ENCODE assay signal across 9 mouse cellular contexts in the genomic region with DNA sequence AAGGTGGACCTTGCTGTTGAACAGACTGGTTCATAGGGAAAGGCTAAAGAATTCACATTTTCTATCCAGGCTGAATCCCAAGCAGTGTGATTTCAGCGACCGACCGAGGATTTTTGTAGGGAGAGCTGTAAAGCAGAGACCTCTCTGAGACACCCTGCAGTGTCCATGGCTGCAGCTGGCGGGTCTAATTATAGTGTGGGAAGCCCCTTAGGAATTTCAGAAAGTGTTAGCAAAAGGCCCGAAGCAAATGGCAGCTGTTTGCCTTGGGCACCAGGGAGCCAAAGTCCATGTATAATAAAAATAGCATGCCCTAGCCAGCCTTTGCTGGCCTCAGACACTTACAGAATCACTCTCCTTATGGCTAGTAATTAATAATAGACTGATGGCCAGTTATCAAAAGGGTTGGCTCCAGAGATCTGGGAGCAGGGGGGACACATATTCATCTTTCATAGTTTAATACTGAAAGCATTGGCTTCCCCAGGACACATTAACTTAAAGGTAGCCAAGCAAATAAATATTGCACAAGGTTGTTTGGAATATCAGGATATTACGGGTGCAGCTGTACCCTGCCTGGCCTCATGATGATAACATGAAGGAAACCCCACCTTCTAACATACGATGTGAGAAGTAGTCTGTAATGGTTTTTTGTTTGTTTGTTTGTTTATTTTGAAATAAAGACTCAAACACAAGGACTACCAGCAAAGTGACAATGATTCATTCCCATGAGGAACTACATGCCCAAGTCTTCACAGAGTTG.
DNase-seq lines count a peak whose midpoint lies in the region; ATAC-seq and TF ChIP-seq lines count a peak whose summit lies in the region.
"Had no signal": no experiment of that assay in that cellular context is flagged by ENCODE, and none has a peak within 500 bp of the region (broad histone marks: within the 10 kb centered on the region; RNA-seq: fewer than 3 reads in every experiment).

No protein-coding gene starts in this region.

- no peak for TF ChIP-seq CTCF in hindbrain, postnatal 0 days (IDR thresholded peaks at IDR 0.05; ENCODE audit: low read depth)

- H3K4me1 ChIP-seq in kidney, embryonic 14.5 days (ENCODE audit: control insufficient read depth, insufficient read depth, low read length), result peaks cover 5% of the 10 kb centered on the region; the same call in 1 of the 2 replicates
- H3K4me1 ChIP-seq in forebrain, embryonic 10.5 days, result peaks cover 22% of the 10 kb centered on the region
- H3K4me1 ChIP-seq in hindbrain, postnatal 0 days (ENCODE audit: insufficient read depth, low read length), result peaks cover 25% of the 10 kb centered on the region

- H3K27me3 ChIP-seq in kidney, embryonic 14.5 days (ENCODE audit: control insufficient read depth, insufficient read depth, low read length), result no peaks in the 10 kb centered on the region
- no peaks in the 10 kb centered on the region for H3K27me3 ChIP-seq in forebrain, embryonic 10.5 days (ENCODE audit: poor library complexity, severe bottlenecking)
- H3K27me3 ChIP-seq in hindbrain, postnatal 0 days (ENCODE audit: insufficient read depth, low read length), result no peaks in the 10 kb centered on the region

- no peaks in the 10 kb centered on the region for H3K9me3 ChIP-seq in kidney, embryonic 14.5 days (ENCODE audit: control insufficient read depth, low read length)
- no peaks in the 10 kb centered on the region for H3K9me3 ChIP-seq in forebrain, embryonic 10.5 days
- no peaks in the 10 kb centered on the region for H3K9me3 ChIP-seq in hindbrain, postnatal 0 days (ENCODE audit: low read length)

- no peak overlapping the region for H3K4me3 ChIP-seq in kidney, embryonic 14.5 days (ENCODE audit: low read length)
- H3K4me3 ChIP-seq in forebrain, embryonic 10.5 days, result no peak overlapping the region; the same call in 1 of the 2 replicates
- no peak overlapping the region for H3K4me3 ChIP-seq in hindbrain, postnatal 0 days (ENCODE audit: low read length)

- ATAC-seq in kidney, embryonic 14.5 days (ENCODE audit: low FRiP score, low TSS enrichment), result peak; percentile 24; the same call in 1 of the 2 replicates
- ATAC-seq in hindbrain, postnatal 0 days, result peak; percentile 51; the same call in 1 of the 2 replicates
- ATAC-seq: inflammation-experienced regulatory T-cells, adult 6 months had no signal

- WGBS in kidney, embryonic 14.5 days, result 28% methylated on average over 7 of the region's 7 CpGs
- 30% methylated on average over 7 of the region's 7 CpGs for WGBS in forebrain, embryonic 10.5 days
- WGBS in hindbrain, postnatal 0 days, result 22% methylated on average over 7 of the region's 7 CpGs

- no peak for DNase-seq in kidney, adult 9 months
- no peak for DNase-seq in forebrain, embryonic 10.5 days (ENCODE audit: extremely low spot score, low spot score)
- peak; percentile 38 for DNase-seq in hindbrain, postnatal 0 days (ENCODE audit: low spot score)
- DNase-seq in neural tube, embryonic 10.5 days (ENCODE audit: extremely low spot score, low spot score), result peak; percentile 48
- DNase-seq in cerebellum, postnatal 36 days, result no peak
- DNase-seq in ovary, adult 18-20 months (ENCODE audit: low spot score), result no peak
- no peak for DNase-seq in right cerebral cortex, postnatal 25 days

- H3K36me3 ChIP-seq in kidney, embryonic 14.5 days (ENCODE audit: control insufficient read depth, insufficient read depth, low read length), result no peaks in the 10 kb centered on the region
- no peaks in the 10 kb centered on the region for H3K36me3 ChIP-seq in forebrain, embryonic 10.5 days (replicated peaks)
- H3K36me3 ChIP-seq in hindbrain, postnatal 0 days (ENCODE audit: insufficient read depth, low read length), result no peaks in the 10 kb centered on the region

- H3K4me2 ChIP-seq in kidney, embryonic 14.5 days (replicated peaks; ENCODE audit: low read depth, low read length), result peak overlapping the region; percentile 30
- peak overlapping the region; percentile 36 for H3K4me2 ChIP-seq in hindbrain, postnatal 0 days (ENCODE audit: low read depth, low read length)

- no peak overlapping the region; the same call in 1 of the 2 replicates for H3K27ac ChIP-seq in kidney, embryonic 14.5 days (ENCODE audit: low read depth, low read length)
- H3K27ac ChIP-seq in forebrain, embryonic 10.5 days, result peak overlapping the region; percentile 51
- peak overlapping the region; percentile 33 for H3K27ac ChIP-seq in hindbrain, postnatal 0 days

- no peak overlapping the region for H3K9ac ChIP-seq in kidney, embryonic 14.5 days (ENCODE audit: low read depth, low read length)
- H3K9ac ChIP-seq in hindbrain, postnatal 0 days (replicated peaks; ENCODE audit: low read length), result 0 out of 2 replicates have a peak overlapping the region, but pooled peaks have one; percentile 9

Comparison
In these comparisons a context has a peak if more than half of its experiments do, and no peak if none do; other contexts are left out.
1. DNase-seq: peak in hindbrain, postnatal 0 days (single experiment) and neural tube, embryonic 10.5 days (single experiment); none in kidney, adult 9 months (single experiment), forebrain, embryonic 10.5 days (single experiment), cerebellum, postnatal 36 days (0 of 2), ovary, adult 18-20 months (single experiment) and right cerebral cortex, postnatal 25 days (single experiment).